Mouse (Mus musculus): Measurements from ENCODE around the gene Cnih4. TPM values are rescaled to one million over a fixed set of nuclear protein-coding genes. Genes with fewer than 3 reads are reported as not detected.
A peak's percentile ranks its signal among the peaks of the same experiment; 100 is the strongest.

The Cnih4 gene
- total and polyA plus RNA-seq, 3 experiments = 69.4 to 141 TPM; not detected in 1

DNA sequence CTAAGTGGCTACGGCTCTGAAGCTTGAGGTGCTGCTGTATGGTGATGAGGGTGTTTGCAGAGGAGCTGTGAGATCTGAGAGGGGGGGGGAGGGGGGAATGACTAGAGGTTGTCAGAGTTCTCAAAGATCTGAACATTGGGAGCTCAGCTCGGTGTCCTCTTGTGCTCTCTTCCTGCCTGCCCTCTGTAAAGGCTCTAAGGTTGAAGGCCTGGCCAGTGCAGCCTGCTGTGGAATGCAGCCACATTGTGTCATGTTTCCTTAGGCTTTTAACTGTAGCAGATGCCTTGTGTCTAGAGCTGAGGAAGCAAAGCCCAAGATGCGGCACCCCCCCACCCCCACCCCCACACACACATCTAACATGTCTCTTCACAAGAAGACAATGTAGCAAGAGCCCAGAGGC, 23.9 kb downstream of the Cnih4 start:
- Histone ChIP-seq H3K4me3 (ENCODE audit: control insufficient read depth in 1 of 2, insufficient read depth in 1 of 2, low read depth in 2 of 2, low read length in 2 of 2) (no peak overlapping the region), H3K79me2 (ENCODE audit: control insufficient read depth, insufficient read depth, low read length, poor library complexity) (no peaks in the 10 kb centered on the region), H3K4me1 (ENCODE audit: control insufficient read depth in 1 of 2, insufficient read depth in 2 of 2, low read length in 2 of 2) (0 out of 4 replicates have a peak, but pooled peaks cover 0 to 2% of the 10 kb centered on the region in 2 experiments), H3K27me3 (ENCODE audit: control insufficient read depth in 1 of 2, insufficient read depth in 2 of 2, low read length in 2 of 2) (no peaks in the 10 kb centered on the region), H3K9ac (ENCODE audit: control insufficient read depth, low read depth, low read length, poor library complexity, severe bottlenecking) (no peak overlapping the region), H3K36me3 (ENCODE audit: control insufficient read depth in 1 of 2, insufficient read depth in 2 of 2, low read length in 2 of 2) (peaks cover 2 to 3% of the 10 kb centered on the region in 2 experiments; a peak in 2 of 4 replicates), H3K27ac (ENCODE audit: control insufficient read depth, low read depth, low read length) (no peak overlapping the region), H3K9me3 (replicated peaks; ENCODE audit: insufficient read depth, low read length) (no peaks in the 10 kb centered on the region)
- no peak for DNase-seq (ENCODE audit: low read depth, low spot score)
- no peak for TF ChIP-seq ZNF384 (IDR thresholded peaks at IDR 0.05; ENCODE audit: low read depth, low read length)
- TF ChIP-seq MXI1 (IDR thresholded peaks at IDR 0.05; ENCODE audit: low read depth, low read length) = no peak
- no peak for TF ChIP-seq BHLHE40 (IDR thresholded peaks at IDR 0.05; ENCODE audit: borderline replicate concordance, low read depth, low read length)
- TF ChIP-seq SIN3A (IDR thresholded peaks at IDR 0.05; ENCODE audit: low read length) = no peak
- TF ChIP-seq TCF12 (IDR thresholded peaks at IDR 0.05; ENCODE audit: low read depth, low read length) = no peak
- no peak for TF ChIP-seq UBTF (IDR thresholded peaks at IDR 0.05; ENCODE audit: borderline replicate concordance, insufficient read depth, low read depth, low read length)
- TF ChIP-seq USF2 (IDR thresholded peaks at IDR 0.05; ENCODE audit: borderline replicate concordance in 1 of 2, insufficient read depth in 1 of 2, low read depth in 1 of 2, low read length in 2 of 2) = no peak
- no peak for TF ChIP-seq MYC (IDR thresholded peaks at IDR 0.05; ENCODE audit: low read depth, low read length)
- TF ChIP-seq POLR2A (IDR thresholded peaks at IDR 0.05; ENCODE audit: control insufficient read depth in 1 of 2, insufficient read depth in 1 of 2, low read depth in 1 of 2, low read length in 2 of 2, poor library complexity in 1 of 2) = no peak
- no peak for TF ChIP-seq JUND (IDR thresholded peaks at IDR 0.05; ENCODE audit: low read depth, low read length)
- TF ChIP-seq NELFE (IDR thresholded peaks at IDR 0.05; ENCODE audit: low read depth, low read length) = no peak
- no peak for TF ChIP-seq MEF2A (IDR thresholded peaks at IDR 0.05; ENCODE audit: extremely low read depth, insufficient replicate concordance, low read depth, low read length, poor library complexity, severe bottlenecking)
- no peak for TF ChIP-seq MAFK (IDR thresholded peaks at IDR 0.05; ENCODE audit: borderline replicate concordance, low read depth, low read length)
- TF ChIP-seq CHD1 (IDR thresholded peaks at IDR 0.05; ENCODE audit: low read depth, low read length) = no peak
- TF ChIP-seq POLR2AphosphoS5 (IDR thresholded peaks at IDR 0.05; ENCODE audit: borderline replicate concordance, low read depth, low read length) = no peak
- no peak for TF ChIP-seq ELF1 (IDR thresholded peaks at IDR 0.05; ENCODE audit: low read depth, low read length)
- no peak for TF ChIP-seq E2F4 (IDR thresholded peaks at IDR 0.05; ENCODE audit: borderline replicate concordance, low read depth, low read length)
- no peak for TF ChIP-seq GATA1 (IDR thresholded peaks at IDR 0.05; ENCODE audit: low read depth, low read length)
- no peak for TF ChIP-seq RAD21 (IDR thresholded peaks at IDR 0.05; ENCODE audit: low read depth, low read length)
- TF ChIP-seq CHD2 (IDR thresholded peaks at IDR 0.05; ENCODE audit: low read length) = no peak

DNA sequence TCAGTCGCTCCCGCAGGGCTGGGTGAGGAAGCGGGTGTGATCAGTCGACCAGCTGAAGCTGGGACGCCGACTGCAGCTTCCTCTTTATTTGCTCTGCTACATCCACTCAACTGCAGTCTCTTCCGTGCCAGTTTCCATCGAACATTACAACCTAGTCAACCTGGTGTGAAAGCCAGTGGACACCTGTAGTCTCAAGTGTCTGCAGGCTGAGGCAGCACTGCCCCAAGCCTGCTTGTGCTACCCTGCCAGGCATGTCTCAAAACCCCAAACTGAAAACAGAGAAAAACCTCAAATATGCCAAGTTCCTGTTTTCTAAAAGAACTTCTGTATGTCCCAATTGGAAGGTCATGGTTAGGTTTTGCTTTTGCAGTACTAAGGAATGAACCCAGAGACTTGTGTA, 25.7 kb downstream of the Cnih4 start:
- H3K9me3 ChIP-seq (replicated peaks; ENCODE audit: insufficient read depth, low read length) = no peaks in the 10 kb centered on the region
- H3K4me3 ChIP-seq (ENCODE audit: control insufficient read depth in 1 of 2, insufficient read depth in 1 of 2, low read depth in 2 of 2, low read length in 2 of 2) = peak overlapping the region; percentile 57 to 71
- H3K9ac ChIP-seq (ENCODE audit: control insufficient read depth, low read depth, low read length, poor library complexity, severe bottlenecking) = peak overlapping the region; percentile 56
- H3K36me3 ChIP-seq (ENCODE audit: control insufficient read depth in 1 of 2, insufficient read depth in 2 of 2, low read length in 2 of 2) = peaks cover 0 to 3% of the 10 kb centered on the region in 2 experiments; a peak in 2 of 4 replicates
- 0 out of 4 replicates have a peak, but pooled peaks cover 0 to 2% of the 10 kb centered on the region in 2 experiments for H3K4me1 ChIP-seq (ENCODE audit: control insufficient read depth in 1 of 2, insufficient read depth in 2 of 2, low read length in 2 of 2)
- no peaks in the 10 kb centered on the region for H3K79me2 ChIP-seq (ENCODE audit: control insufficient read depth, insufficient read depth, low read length, poor library complexity)
- peak overlapping the region; percentile 35 for H3K27ac ChIP-seq (ENCODE audit: control insufficient read depth, low read depth, low read length)
- no peaks in the 10 kb centered on the region for H3K27me3 ChIP-seq (ENCODE audit: control insufficient read depth in 1 of 2, insufficient read depth in 2 of 2, low read length in 2 of 2)
- DNase-seq (ENCODE audit: low read depth, low spot score) = peak; percentile 86
- TF ChIP-seq ZKSCAN1 (IDR thresholded peaks at IDR 0.05; ENCODE audit: low read depth, low read length) (no peak), SIN3A (IDR thresholded peaks at IDR 0.05; ENCODE audit: low read length) (peak; percentile 66), RCOR1 (IDR thresholded peaks at IDR 0.05; ENCODE audit: low read depth, low read length) (0 out of 2 replicates have a peak, but pooled peaks have one; percentile 20), EP300 (IDR thresholded peaks at IDR 0.05; ENCODE audit: low read depth in 1 of 2, low read length in 2 of 2) (peak; percentile 14 to 52; a peak in 1 of 4 replicates), ZC3H11A (IDR thresholded peaks at IDR 0.05; ENCODE audit: low read depth, low read length) (0 out of 2 replicates have a peak, but pooled peaks have one; percentile 15), UBTF (IDR thresholded peaks at IDR 0.05; ENCODE audit: borderline replicate concordance, insufficient read depth, low read depth, low read length) (no peak), MXI1 (IDR thresholded peaks at IDR 0.05; ENCODE audit: low read depth, low read length) (peak; percentile 37; the same call in 1 of the 2 replicates), MAZ (IDR thresholded peaks at IDR 0.05; ENCODE audit: low read depth, low read length) (no peak), POLR2A (IDR thresholded peaks at IDR 0.05; ENCODE audit: control insufficient read depth in 1 of 2, insufficient read depth in 1 of 2, low read depth in 1 of 2, low read length in 2 of 2, poor library complexity in 1 of 2) (no peak), NELFE (IDR thresholded peaks at IDR 0.05; ENCODE audit: low read depth, low read length) (no peak), MYC (IDR thresholded peaks at IDR 0.05; ENCODE audit: low read depth, low read length) (no peak), GABPA (IDR thresholded peaks at IDR 0.05; ENCODE audit: low read depth, low read length) (no peak), GATA1 (IDR thresholded peaks at IDR 0.05; ENCODE audit: low read depth, low read length) (no peak), CHD1 (IDR thresholded peaks at IDR 0.05; ENCODE audit: low read depth, low read length) (0 out of 2 replicates have a peak, but pooled peaks have one; percentile 45), SMC3 (IDR thresholded peaks at IDR 0.05; ENCODE audit: low read depth, low read length) (no peak), ETS1 (IDR thresholded peaks at IDR 0.05; ENCODE audit: low read depth, low read length) (0 out of 2 replicates have a peak, but pooled peaks have one; percentile 40), HCFC1 (IDR thresholded peaks at IDR 0.05; ENCODE audit: low read depth, low read length) (0 out of 2 replicates have a peak, but pooled peaks have one; percentile 45), ZNF384 (IDR thresholded peaks at IDR 0.05; ENCODE audit: low read depth, low read length) (no peak)

Data from MEL (cell line).